Mouse (Mus musculus): Measurements from ENCODE around the gene Xpnpep2. TPM values are rescaled to one million over a fixed set of nuclear protein-coding genes. Genes with fewer than 3 reads are reported as not detected.

Gene Xpnpep2
- 0.29 and 0.40 TPM in 2 replicates for polyA plus RNA-seq (2014; fragmentation: Nextera tagmentation; extraction: Ambion mirVana)

DNA sequence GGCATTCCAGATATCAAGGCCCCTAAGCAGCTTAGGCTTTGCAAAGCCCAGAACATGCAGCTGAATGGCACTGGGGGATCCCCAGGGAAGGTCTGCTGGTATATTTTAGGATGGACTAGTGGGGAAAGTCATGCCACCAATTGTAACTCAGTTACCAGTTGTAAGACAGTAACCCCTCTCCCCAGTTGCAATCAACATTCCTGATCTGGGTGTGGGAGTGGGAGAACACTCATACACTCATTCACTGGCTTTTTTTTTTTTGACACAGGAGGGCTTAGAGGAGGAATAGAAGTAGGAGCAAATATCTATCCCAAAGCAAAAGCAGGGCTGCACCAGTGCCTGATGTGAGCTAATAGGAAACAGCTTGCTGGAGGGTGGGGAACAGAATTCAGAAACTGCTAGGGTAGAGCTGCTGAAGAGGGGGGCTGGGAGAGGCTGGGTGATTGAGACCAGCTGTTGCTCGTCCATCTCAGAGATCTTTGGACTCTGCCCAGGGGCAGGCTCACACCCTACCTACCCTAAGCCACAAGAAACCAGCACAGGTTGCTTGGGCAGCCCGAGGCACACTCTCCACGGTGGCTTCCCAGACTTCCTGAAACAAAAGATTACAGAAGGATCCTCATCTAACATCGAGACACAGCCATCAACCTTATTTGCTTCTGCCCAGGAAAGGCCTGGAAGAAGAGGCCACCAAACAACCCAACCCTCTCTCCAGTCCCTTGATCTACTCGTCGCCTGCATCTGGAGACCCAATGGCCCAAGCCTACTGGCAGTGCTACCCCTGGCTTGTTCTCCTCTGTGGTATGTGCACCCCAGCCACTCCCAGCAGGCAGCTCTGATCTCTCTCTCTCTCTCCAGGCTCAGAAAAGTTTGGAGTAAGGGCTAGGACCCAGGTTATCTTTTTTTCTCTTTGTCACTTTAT is at the start of gene Xpnpep2:
Gene Xpnpep2 (plus strand): TSS at position 332 of the 922 bp plus-strand sequence.
- ATAC-seq (replicated peaks; ENCODE audit: low FRiP score) = no peak
- H3K4me1 ChIP-seq (replicated peaks; ENCODE audit: control insufficient read depth, insufficient read depth, low read length) = no peaks in the 10 kb centered on the region
- no peak within 1 kb of the TSS for H3K4me2 ChIP-seq
- H3K4me3 ChIP-seq (ENCODE audit: low read depth, low read length) = no peak within 1 kb of the TSS
- H3K27ac ChIP-seq (ENCODE audit: low read depth, low read length) = no peak within 1 kb of the TSS
- H3K36me3 ChIP-seq (ENCODE audit: control insufficient read depth, insufficient read depth, low read length) = no peaks in the 10 kb centered on the region
- no peaks in the 10 kb centered on the region for H3K27me3 ChIP-seq (replicated peaks; ENCODE audit: control insufficient read depth, insufficient read depth, low read length)
- DNase-seq (ENCODE audit: low spot score) = no peak
- 54% methylated on average over 6 of the region's 6 CpGs for WGBS
- no peak within 1 kb of the TSS for H3K9ac ChIP-seq (ENCODE audit: low read depth, low read length)
- H3K9me3 ChIP-seq (ENCODE audit: control insufficient read depth, low read length) = no peaks in the 10 kb centered on the region

DNA sequence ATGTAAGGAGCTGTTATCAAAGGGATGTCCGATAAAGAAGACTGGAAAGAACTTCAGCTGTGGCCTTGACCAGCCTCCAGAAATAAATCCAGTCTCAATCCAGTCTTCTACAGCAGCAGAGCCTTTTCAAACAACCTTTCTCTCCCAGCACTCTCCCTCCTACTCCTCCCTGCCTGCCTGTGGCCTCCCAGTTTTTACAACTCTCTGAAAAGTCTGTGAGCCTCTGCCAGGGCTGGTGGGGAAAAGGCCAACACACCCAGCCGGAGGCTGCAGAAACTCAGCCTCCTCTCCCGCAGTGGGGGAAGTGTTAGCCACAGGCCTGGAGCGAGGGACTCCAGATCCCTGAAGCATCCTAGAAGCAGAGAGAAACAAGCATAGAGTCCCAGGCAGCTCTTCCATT is 46.0 kb upstream of the Xpnpep2 start:
- no peaks in the 10 kb centered on the region for H3K27me3 ChIP-seq (replicated peaks; ENCODE audit: control insufficient read depth, insufficient read depth, low read length)
- H3K4me3 ChIP-seq (ENCODE audit: low read depth, low read length) = no peak overlapping the region
- ATAC-seq (replicated peaks; ENCODE audit: low FRiP score) = no peak
- no peak for DNase-seq (ENCODE audit: low spot score)
- no peak overlapping the region for H3K4me2 ChIP-seq
- H3K9me3 ChIP-seq (ENCODE audit: control insufficient read depth, low read length) = no peaks in the 10 kb centered on the region
- no peaks in the 10 kb centered on the region for H3K4me1 ChIP-seq (replicated peaks; ENCODE audit: control insufficient read depth, insufficient read depth, low read length)
- 70% methylated on average over 4 of the region's 4 CpGs for WGBS
- H3K27ac ChIP-seq (ENCODE audit: low read depth, low read length) = no peak overlapping the region
- no peaks in the 10 kb centered on the region for H3K36me3 ChIP-seq (ENCODE audit: control insufficient read depth, insufficient read depth, low read length)
- no peak overlapping the region for H3K9ac ChIP-seq (ENCODE audit: low read depth, low read length)

- Histone ChIP-seq H3K9ac (ENCODE audit: low read depth, low read length) (no peak overlapping the region), H3K9me3 (ENCODE audit: control insufficient read depth, low read length) (no peaks in the 10 kb centered on the region), H3K27ac (ENCODE audit: low read depth, low read length) (no peak overlapping the region), H3K4me3 (ENCODE audit: low read depth, low read length) (no peak overlapping the region), H3K4me1 (replicated peaks; ENCODE audit: control insufficient read depth, insufficient read depth, low read length) (no peaks in the 10 kb centered on the region), H3K4me2 (no peak overlapping the region), H3K36me3 (ENCODE audit: control insufficient read depth, insufficient read depth, low read length) (no peaks in the 10 kb centered on the region), H3K27me3 (replicated peaks; ENCODE audit: control insufficient read depth, insufficient read depth, low read length) (no peaks in the 10 kb centered on the region)
- WGBS = 46% methylated on average over 5 of the region's 5 CpGs
- DNase-seq (ENCODE audit: low spot score) = no peak
- ATAC-seq (replicated peaks; ENCODE audit: low FRiP score) = no peak
These were observed 44.2 kb upstream of the Xpnpep2 start for GRCm38 (mm10) chrX:48064166-48064853.

GRCm38 (mm10) chrX:48066891-48067290 is 41.6 kb upstream of the Xpnpep2 start:
- DNase-seq (ENCODE audit: low spot score) (no peak), ATAC-seq (replicated peaks; ENCODE audit: low FRiP score) (no peak)
- H3K27ac ChIP-seq (ENCODE audit: low read depth, low read length) = no peak overlapping the region
- H3K4me1 ChIP-seq (replicated peaks; ENCODE audit: control insufficient read depth, insufficient read depth, low read length) = no peaks in the 10 kb centered on the region
- no peak overlapping the region for H3K4me3 ChIP-seq (ENCODE audit: low read depth, low read length)
- no peaks in the 10 kb centered on the region; the same call in 1 of the 2 replicates for H3K27me3 ChIP-seq (replicated peaks; ENCODE audit: control insufficient read depth, insufficient read depth, low read length)
- H3K36me3 ChIP-seq (ENCODE audit: control insufficient read depth, insufficient read depth, low read length) = no peaks in the 10 kb centered on the region
- no peak overlapping the region for H3K9ac ChIP-seq (ENCODE audit: low read depth, low read length)
- H3K9me3 ChIP-seq (ENCODE audit: control insufficient read depth, low read length) = no peaks in the 10 kb centered on the region
- no peak overlapping the region for H3K4me2 ChIP-seq
- WGBS = 71% methylated on average over 3 of the region's 3 CpGs

DNA sequence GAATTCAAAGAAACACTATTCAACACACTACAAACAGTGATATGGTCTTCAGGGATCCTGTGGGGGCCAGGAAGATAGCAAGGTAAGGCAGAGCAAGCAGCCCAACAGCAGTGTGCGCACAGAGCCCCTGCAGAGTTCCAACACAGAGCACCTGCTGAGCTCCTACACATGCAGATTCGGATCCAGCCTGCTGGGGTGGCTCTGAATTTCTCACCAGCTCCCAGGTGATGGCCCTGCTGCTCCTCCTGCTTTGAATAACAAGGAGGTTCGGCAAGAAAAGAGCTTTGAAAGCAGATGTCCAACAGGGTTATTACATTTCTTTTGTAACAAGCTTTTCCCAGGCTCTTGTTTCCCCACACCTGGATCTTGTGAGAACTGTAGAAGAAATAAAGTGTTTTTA is 36.6 kb upstream of the Xpnpep2 start:
- H3K4me1 ChIP-seq (replicated peaks; ENCODE audit: control insufficient read depth, insufficient read depth, low read length) = no peaks in the 10 kb centered on the region

GRCm38 (mm10) chrX:48072401-48072800 is 36.1 kb upstream of the Xpnpep2 start:
- Histone ChIP-seq H3K36me3 (ENCODE audit: control insufficient read depth, insufficient read depth, low read length) (no peaks in the 10 kb centered on the region), H3K27me3 (replicated peaks; ENCODE audit: control insufficient read depth, insufficient read depth, low read length) (peaks cover 6% of the 10 kb centered on the region), H3K27ac (ENCODE audit: low read depth, low read length) (no peak overlapping the region), H3K4me2 (no peak overlapping the region), H3K9me3 (ENCODE audit: control insufficient read depth, low read length) (no peaks in the 10 kb centered on the region), H3K4me3 (ENCODE audit: low read depth, low read length) (no peak overlapping the region), H3K4me1 (replicated peaks; ENCODE audit: control insufficient read depth, insufficient read depth, low read length) (no peaks in the 10 kb centered on the region), H3K9ac (ENCODE audit: low read depth, low read length) (no peak overlapping the region)
- 35% methylated on average over 5 of the region's 5 CpGs for WGBS
- no peak for DNase-seq (ENCODE audit: low spot score)
- no peak for ATAC-seq (replicated peaks; ENCODE audit: low FRiP score)

More for the DNA sequence above, 36.6 kb upstream of the Xpnpep2 start:
- Histone ChIP-seq H3K9ac (ENCODE audit: low read depth, low read length) (no peak overlapping the region), H3K27ac (ENCODE audit: low read depth, low read length) (no peak overlapping the region), H3K9me3 (ENCODE audit: control insufficient read depth, low read length) (no peaks in the 10 kb centered on the region), H3K36me3 (ENCODE audit: control insufficient read depth, insufficient read depth, low read length) (no peaks in the 10 kb centered on the region), H3K4me3 (ENCODE audit: low read depth, low read length) (no peak overlapping the region), H3K4me2 (no peak overlapping the region), H3K27me3 (replicated peaks; ENCODE audit: control insufficient read depth, insufficient read depth, low read length) (peaks cover 6% of the 10 kb centered on the region)
- ATAC-seq (replicated peaks; ENCODE audit: low FRiP score) (no peak), DNase-seq (ENCODE audit: low spot score) (no peak)
- WGBS = 32% methylated on average over 3 of the region's 3 CpGs

DNA sequence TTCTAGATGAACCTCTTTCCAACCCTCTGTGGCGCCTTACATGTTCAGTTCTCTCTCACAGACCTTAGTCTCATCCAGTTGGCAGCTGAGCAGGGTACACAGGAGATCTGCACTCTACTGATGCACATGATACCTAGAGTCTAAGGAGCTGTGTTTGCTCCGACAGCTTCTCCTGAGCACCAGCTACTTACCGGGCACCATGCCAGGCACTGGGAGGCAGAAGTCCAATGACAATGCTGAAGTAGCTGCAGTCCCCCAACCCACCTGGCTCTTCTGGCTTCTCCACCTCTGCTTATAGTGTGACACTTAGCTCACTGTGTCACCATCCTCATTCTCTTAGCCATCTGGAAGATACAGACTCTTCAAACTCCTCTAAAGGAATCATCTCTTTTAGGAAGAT is 33.8 kb upstream of the Xpnpep2 start:
- Histone ChIP-seq H3K9ac (ENCODE audit: low read depth, low read length) (no peak overlapping the region), H3K4me3 (ENCODE audit: low read depth, low read length) (no peak overlapping the region), H3K27ac (ENCODE audit: low read depth, low read length) (no peak overlapping the region), H3K9me3 (ENCODE audit: control insufficient read depth, low read length) (no peaks in the 10 kb centered on the region), H3K36me3 (ENCODE audit: control insufficient read depth, insufficient read depth, low read length) (no peaks in the 10 kb centered on the region), H3K27me3 (replicated peaks; ENCODE audit: control insufficient read depth, insufficient read depth, low read length) (peaks cover 6% of the 10 kb centered on the region), H3K4me2 (no peak overlapping the region), H3K4me1 (replicated peaks; ENCODE audit: control insufficient read depth, insufficient read depth, low read length) (no peaks in the 10 kb centered on the region)
- 85% methylated on average over 3 of the region's 3 CpGs for WGBS
- no peak for ATAC-seq (replicated peaks; ENCODE audit: low FRiP score)
- no peak for DNase-seq (ENCODE audit: low spot score)

- H3K27ac ChIP-seq (ENCODE audit: low read depth, low read length) = no peak overlapping the region
- H3K9me3 ChIP-seq (ENCODE audit: control insufficient read depth, low read length) = no peaks in the 10 kb centered on the region
- DNase-seq (ENCODE audit: low spot score) = no peak
- ATAC-seq (replicated peaks; ENCODE audit: low FRiP score) = no peak
- no peaks in the 10 kb centered on the region for H3K4me1 ChIP-seq (replicated peaks; ENCODE audit: control insufficient read depth, insufficient read depth, low read length)
- peaks cover 6% of the 10 kb centered on the region; the same call in 1 of the 2 replicates for H3K27me3 ChIP-seq (replicated peaks; ENCODE audit: control insufficient read depth, insufficient read depth, low read length)
- no peak overlapping the region for H3K9ac ChIP-seq (ENCODE audit: low read depth, low read length)
- H3K36me3 ChIP-seq (ENCODE audit: control insufficient read depth, insufficient read depth, low read length) = no peaks in the 10 kb centered on the region
- H3K4me3 ChIP-seq (ENCODE audit: low read depth, low read length) = no peak overlapping the region
- H3K4me2 ChIP-seq = no peak overlapping the region
- WGBS = 82% methylated on average over 4 of the region's 4 CpGs
These were observed 31.6 kb upstream of the Xpnpep2 start for GRCm38 (mm10) chrX:48076806-48077425.

Data from liver, embryonic 11.5 days (tissue).